Mouse (Mus musculus) CD4-positive helper T cell, adult 2 months (primary cell): ENCODE measurements around the gene Arl14.
"Not testable (repeated sequence)": the region's sequence is repeated elsewhere in the genome, so short reads cannot be mapped to it uniquely, and the experiment has no call there.

Experiments used
- DNase-seq: peaks from one replicate; pipeline ENCODE4 v3.0.0-alpha.2; 2012; ENCODE audit warnings: low read depth, missing footprints, low spot score

The Arl14 gene

GRCm38 (mm10) chr3:69213465-69213864 is 8.8 kb upstream of the Arl14 start:
- no peak for DNase-seq

GRCm38 (mm10) chr3:69214566-69214965 is 7.7 kb upstream of the Arl14 start:
- DNase-seq: no peak

- no peak for DNase-seq
Measured at GRCm38 (mm10) chr3:69222502-69222900, 282 bp downstream of the Arl14 start.

GRCm38 (mm10) chr3:69222987-69223386 is 768 bp downstream of the Arl14 start:
- DNase-seq: no peak

GRCm38 (mm10) chr3:69223666-69224065 is 1.4 kb downstream of the Arl14 start:
- DNase-seq: peak; percentile 41

- DNase-seq: no peak
Measured at GRCm38 (mm10) chr3:69225019-69225418, 2.8 kb downstream of the Arl14 start.

- no peak for DNase-seq
Measured at GRCm38 (mm10) chr3:69226496-69226895, 4.3 kb downstream of the Arl14 start.

- DNase-seq: no peak
Measured at GRCm38 (mm10) chr3:69228002-69228401, 5.8 kb downstream of the Arl14 start.

- no peak for DNase-seq
Measured at GRCm38 (mm10) chr3:69231522-69232138, 9.4 kb downstream of the Arl14 start.

GRCm38 (mm10) chr3:69233552-69234189 is 11.5 kb downstream of the Arl14 start:
- not testable (repeated sequence) for DNase-seq

GRCm38 (mm10) chr3:69234525-69234924 is 12.3 kb downstream of the Arl14 start:
- no peak for DNase-seq

GRCm38 (mm10) chr3:69235806-69236205 is 13.6 kb downstream of the Arl14 start:
- no peak for DNase-seq

GRCm38 (mm10) chr3:69236491-69236890 is 14.3 kb downstream of the Arl14 start:
- DNase-seq: no peak

- DNase-seq: peak; percentile 54
Measured at GRCm38 (mm10) chr3:69238141-69238851, 16.1 kb downstream of the Arl14 start.

- no peak for DNase-seq
Measured at GRCm38 (mm10) chr3:69239246-69239645, 17.0 kb downstream of the Arl14 start.

GRCm38 (mm10) chr3:69241020-69241419 is 18.8 kb downstream of the Arl14 start:
- DNase-seq: no peak

- no peak for DNase-seq
Measured at GRCm38 (mm10) chr3:69253096-69253866, 31.1 kb downstream of the Arl14 start.

- DNase-seq: no peak
Measured at GRCm38 (mm10) chr3:69254676-69255075, 32.5 kb downstream of the Arl14 start.

GRCm38 (mm10) chr3:69257049-69257699 is 35.0 kb downstream of the Arl14 start:
- peak; percentile 64 for DNase-seq

GRCm38 (mm10) chr3:69263010-69263643 is 40.9 kb downstream of the Arl14 start:
- DNase-seq: no peak

GRCm38 (mm10) chr3:69264299-69264698 is 42.1 kb downstream of the Arl14 start:
- DNase-seq: peak; percentile 29
